Mouse (Mus musculus) spleen, postnatal 10 days (tissue): ENCODE results near the gene Cebpa.

Experiments used
- DNase-seq, 2 experiments: peaks; one replicate each; pipeline ENCODE4 v3.0.0; 2021 to 2022; ENCODE audit warnings: low spot score in 2 of 2

The Cebpa gene

GRCm38 (mm10) chr7:35120146-35120691 is 1.1 kb downstream of the Cebpa start:
- no peak for DNase-seq

- DNase-seq = no peak
Measured at GRCm38 (mm10) chr7:35121150-35121549, 2.1 kb downstream of the Cebpa start.

GRCm38 (mm10) chr7:35122401-35123320 is 3.6 kb downstream of the Cebpa start:
- DNase-seq = no peak

GRCm38 (mm10) chr7:35123431-35123953 is 4.4 kb downstream of the Cebpa start:
- no peak for DNase-seq

- DNase-seq = no peak
Measured at GRCm38 (mm10) chr7:35124216-35124615, 5.1 kb downstream of the Cebpa start.

- no peak for DNase-seq
Measured at GRCm38 (mm10) chr7:35124745-35125144, 5.7 kb downstream of the Cebpa start.

GRCm38 (mm10) chr7:35125971-35126370 is 6.9 kb downstream of the Cebpa start:
- no peak for DNase-seq

- DNase-seq = no peak
Measured at GRCm38 (mm10) chr7:35127001-35127400, 7.9 kb downstream of the Cebpa start.

- DNase-seq = no peak
Measured at GRCm38 (mm10) chr7:35127721-35128120, 8.6 kb downstream of the Cebpa start.

GRCm38 (mm10) chr7:35128677-35129567 is 9.8 kb downstream of the Cebpa start:
- no peak for DNase-seq

- DNase-seq = no peak
Measured at GRCm38 (mm10) chr7:35130059-35130738, 11.1 kb downstream of the Cebpa start.

- DNase-seq = no peak
Measured at GRCm38 (mm10) chr7:35130888-35131287, 11.8 kb downstream of the Cebpa start.

GRCm38 (mm10) chr7:35131601-35132000 is 12.5 kb downstream of the Cebpa start:
- DNase-seq = no peak

- no peak for DNase-seq
Measured at GRCm38 (mm10) chr7:35134621-35135020, 15.5 kb downstream of the Cebpa start.

GRCm38 (mm10) chr7:35137524-35137923 is 18.4 kb downstream of the Cebpa start:
- DNase-seq = no peak

- DNase-seq = no peak
Measured at GRCm38 (mm10) chr7:35138481-35138880, 19.4 kb downstream of the Cebpa start.

- DNase-seq = no peak
Measured at GRCm38 (mm10) chr7:35139880-35140279, 20.8 kb downstream of the Cebpa start.

- no peak for DNase-seq
Measured at GRCm38 (mm10) chr7:35141519-35141918, 22.4 kb downstream of the Cebpa start.

- DNase-seq = no peak
Measured at GRCm38 (mm10) chr7:35142522-35142921, 23.4 kb downstream of the Cebpa start.

- no peak for DNase-seq
Measured at GRCm38 (mm10) chr7:35143864-35144618, 24.9 kb downstream of the Cebpa start.

- no peak for DNase-seq
Measured at GRCm38 (mm10) chr7:35145068-35145467, 26.0 kb downstream of the Cebpa start.
